Mouse (Mus musculus): ENCODE measurements around the gene Cdc7.

DNA sequence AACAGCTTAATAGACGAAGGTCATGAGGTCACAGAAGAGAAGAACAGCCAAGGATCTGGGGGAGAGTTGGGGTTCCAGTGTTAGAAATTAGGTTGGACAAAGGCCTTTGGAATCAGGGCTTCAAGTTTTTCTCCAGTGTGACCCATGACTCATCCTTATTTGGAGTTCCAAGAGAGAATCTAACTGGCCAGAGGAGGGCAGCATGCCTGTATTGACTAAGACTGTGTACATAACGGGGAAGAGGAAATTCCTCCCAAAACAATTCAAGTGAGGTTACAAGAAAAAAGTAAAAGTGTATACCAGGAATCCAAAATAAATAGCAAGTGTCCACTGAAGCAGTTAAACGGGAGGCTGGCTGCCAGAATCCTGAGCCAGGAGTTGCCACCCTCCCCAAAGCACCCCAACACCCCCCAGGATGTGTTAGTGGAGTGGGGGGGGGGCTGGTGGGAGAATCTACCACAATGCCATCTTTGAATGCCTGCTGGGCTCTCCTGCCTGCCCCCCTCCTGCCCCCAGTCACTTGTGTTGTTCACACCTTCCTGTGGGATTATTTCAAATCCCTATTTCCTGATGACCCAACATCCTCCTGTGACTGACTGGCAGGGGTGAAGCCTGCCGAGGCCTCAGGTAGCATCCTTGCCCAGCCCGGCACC is 31.9 kb downstream of the Cdc7 start:
- TF ChIP-seq CTCF (IDR thresholded peaks at IDR 0.05; ENCODE audit: borderline replicate concordance, extremely low read depth, insufficient read depth, insufficient read length) (peak; percentile 55; the same call in 1 of the 2 replicates), POLR2A (IDR thresholded peaks at IDR 0.05; ENCODE audit: borderline replicate concordance, extremely low read depth, insufficient read depth, insufficient read length, poor library complexity, severe bottlenecking) (no peak)

All from brain, embryonic 14.5 days (tissue).